Mouse (Mus musculus) induced T-regulatory cell, adult 2 months (primary cell): ENCODE measurements around the gene B430306N03Rik.
"Not testable (repeated sequence)": the region's sequence is repeated elsewhere in the genome, so short reads cannot be mapped to it uniquely, and the experiment has no call there.

ENCODE experiments used
- DNase-seq: peaks from one replicate; pipeline ENCODE4 v3.0.0-alpha.2; 2012; ENCODE audit warnings: low read depth

Gene B430306N03Rik

GRCm38 (mm10) chr17:48312124-48312523, 3.8 kb upstream of the B430306N03Rik start:
- DNase-seq, result no peak

DNA sequence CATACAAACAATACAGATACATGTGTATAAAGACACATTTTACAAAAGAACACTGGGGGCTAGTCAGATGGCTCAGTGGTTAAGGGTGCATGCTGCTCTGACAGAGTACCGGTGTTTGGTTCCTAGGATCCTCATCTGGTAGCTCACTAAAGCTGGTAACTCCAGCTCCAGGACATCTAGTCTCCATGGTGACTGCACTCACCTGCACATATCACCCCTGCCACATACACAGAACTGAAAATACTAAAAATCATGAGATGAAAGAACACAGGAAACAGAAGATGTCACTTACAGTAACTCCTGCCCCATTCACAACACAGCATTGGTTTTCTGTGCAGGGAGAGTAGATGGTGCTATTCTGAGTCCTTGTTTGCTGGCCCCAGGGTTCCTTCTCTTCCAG, 2.7 kb downstream of the B430306N03Rik start:
- DNase-seq, result no peak

GRCm38 (mm10) chr17:48321279-48321678, 5.3 kb downstream of the B430306N03Rik start:
- DNase-seq, result no peak

DNA sequence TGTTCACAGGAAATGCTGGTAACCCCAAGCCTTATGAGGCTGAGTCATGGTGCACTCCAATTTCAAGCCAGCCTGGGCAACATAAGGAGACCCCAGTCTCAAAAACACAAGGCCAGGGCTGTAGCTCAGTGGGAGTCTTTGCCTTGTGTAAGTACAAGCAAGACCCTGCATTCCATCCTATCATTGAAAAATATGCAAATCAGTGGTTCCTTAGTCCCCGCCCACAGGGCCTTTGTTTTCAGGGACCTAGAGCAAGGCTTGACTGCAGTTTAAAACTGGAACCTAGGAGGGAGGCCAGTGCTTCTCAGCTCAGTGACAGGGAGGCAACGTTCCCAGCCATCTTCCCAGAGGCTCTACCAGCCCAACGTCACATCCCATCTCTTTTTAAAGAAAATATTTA, 7.3 kb downstream of the B430306N03Rik start:
- DNase-seq, result no peak

GRCm38 (mm10) chr17:48324258-48324657, 8.3 kb downstream of the B430306N03Rik start:
- no peak for DNase-seq

DNA sequence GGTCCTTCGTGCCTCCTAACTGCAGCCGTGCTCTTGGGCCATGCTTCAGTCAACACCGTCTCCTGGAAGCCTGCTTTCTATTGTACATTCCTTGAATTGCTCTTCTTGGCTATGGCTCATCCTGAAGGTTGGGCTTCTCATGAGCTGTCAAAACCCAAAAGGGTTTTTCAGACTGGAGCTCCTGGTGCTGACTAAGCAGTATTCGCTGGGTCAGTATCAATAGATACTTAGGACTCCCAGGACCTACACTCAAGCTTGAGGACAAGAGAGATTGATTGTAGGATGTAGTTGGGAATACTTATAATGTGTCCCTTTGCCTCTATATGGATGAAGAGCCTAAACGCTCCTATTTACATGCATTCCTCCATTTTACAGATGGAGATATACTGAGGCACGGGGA, 9.2 kb downstream of the B430306N03Rik start:
- DNase-seq, result no peak

- DNase-seq, result no peak
Measured at GRCm38 (mm10) chr17:48325638-48326037, 9.7 kb downstream of the B430306N03Rik start.

DNA sequence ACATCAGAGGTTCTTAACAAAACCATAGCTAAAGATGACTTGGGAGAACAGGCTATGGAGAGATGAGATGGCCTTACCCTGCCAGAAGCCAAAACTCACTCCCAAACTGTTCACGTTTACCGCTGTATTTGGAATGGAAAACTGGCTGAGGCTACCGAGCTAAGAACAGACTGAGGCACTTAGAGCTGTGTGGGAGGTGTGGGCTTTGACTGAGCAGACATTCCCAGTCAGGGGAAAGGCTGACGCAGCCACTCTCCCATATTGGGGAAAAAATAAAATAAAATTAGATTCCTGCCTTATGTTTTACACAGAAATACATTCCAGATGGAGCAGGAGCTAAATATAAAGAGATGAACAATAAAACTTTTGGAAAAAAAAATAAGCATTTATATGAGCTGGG, 10.7 kb downstream of the B430306N03Rik start:
- no peak for DNase-seq

DNA sequence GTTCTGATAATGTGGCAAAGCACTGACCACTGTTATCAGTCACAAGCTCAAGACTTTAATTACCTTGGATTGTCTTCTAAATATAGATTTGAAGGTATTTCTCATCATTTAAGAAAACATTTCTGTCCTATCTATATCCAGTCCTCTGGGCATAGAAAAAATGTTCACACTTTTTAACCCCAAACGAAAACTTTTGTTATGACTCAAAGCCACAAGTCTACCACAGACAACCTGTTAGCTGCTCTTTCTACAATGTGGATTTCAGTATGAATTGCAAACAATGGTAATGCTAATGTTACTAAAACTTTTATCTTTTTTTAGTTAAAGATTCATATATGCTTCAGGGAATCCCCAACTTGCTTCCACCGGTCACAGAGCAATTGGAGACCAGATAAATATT, 16.6 kb downstream of the B430306N03Rik start:
- DNase-seq, result peak; percentile 71

DNA sequence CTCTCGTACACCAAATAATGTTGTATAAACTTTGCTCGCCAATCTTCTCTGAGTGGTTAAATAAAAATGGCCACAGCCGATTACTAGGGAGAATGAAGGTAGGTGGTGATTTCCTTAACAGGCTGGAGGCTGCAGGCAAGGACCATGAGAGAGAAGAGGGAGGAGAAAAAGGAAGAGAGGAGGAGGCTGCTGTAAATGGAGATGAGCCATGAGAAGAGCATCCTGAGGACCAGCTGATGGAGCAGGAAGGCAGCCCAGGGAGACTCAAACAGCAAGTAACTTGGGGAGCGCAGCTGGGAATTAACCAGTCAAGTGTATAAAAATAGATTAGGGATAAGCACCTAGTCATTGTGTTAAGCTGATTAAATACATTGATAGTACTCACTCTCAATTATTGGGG, 18.2 kb downstream of the B430306N03Rik start:
- no peak for DNase-seq

DNA sequence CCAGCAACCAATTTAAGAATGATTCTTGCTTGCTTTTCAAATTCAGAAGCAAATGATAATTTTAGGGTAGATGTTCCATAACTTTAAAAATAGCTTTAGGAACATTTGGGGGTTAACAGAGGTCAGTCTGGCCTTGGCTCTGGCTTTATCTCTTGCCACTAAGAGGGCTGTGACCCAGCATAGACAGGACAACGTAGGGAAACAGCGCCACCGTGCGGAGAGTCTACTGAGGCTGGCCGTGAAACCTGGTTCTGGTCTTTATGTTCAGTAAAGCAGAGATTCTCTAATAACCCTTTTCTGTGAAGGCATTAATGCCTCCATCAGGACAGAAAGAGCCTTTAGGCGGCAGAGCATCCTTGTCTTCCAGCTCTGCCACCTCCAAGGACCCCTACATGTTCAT, 20.9 kb downstream of the B430306N03Rik start:
- peak; percentile 84 for DNase-seq

DNA sequence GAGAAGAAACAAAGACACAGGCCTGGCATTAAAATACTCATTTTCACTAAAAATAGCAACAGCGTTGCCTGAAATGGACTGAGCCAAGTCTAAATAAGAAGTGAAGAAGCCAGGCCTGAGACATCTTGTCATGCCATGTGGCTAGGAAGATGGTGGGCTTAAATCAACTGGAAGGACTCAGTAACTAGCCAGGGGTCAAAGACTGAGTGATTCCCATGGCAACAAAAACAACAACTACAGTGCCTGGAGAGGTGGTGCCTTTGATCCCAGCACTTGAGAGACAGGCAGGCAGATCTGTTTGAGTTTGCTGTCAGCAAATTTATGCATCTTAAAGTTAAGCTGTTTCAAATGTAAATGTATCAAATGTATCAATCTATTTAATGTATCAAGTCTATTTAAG, 24.3 kb downstream of the B430306N03Rik start:
- no peak for DNase-seq

DNA sequence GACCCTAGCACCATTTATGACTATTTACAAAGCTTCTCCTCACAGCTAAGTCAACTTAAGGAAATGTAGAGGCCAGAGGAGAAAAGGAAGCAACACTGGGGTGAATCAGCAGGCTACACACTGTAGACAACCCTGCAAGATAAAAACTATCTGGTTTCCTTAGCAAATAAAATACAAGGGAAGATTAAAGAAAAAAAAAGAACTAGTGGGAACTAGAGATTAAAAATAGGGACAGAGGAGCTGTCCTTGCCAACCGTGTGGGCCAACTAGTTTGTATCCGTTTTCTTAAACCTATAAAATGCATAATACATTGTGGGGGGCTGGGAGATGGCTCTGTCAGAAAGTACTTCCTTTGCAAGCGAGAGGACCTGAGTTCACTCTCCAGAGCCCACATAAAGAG, 26.0 kb downstream of the B430306N03Rik start:
- DNase-seq, result no peak

GRCm38 (mm10) chr17:48343065-48343464, 27.1 kb downstream of the B430306N03Rik start:
- no peak for DNase-seq

- DNase-seq, result no peak
Measured at GRCm38 (mm10) chr17:48345824-48346223, 29.9 kb downstream of the B430306N03Rik start.

GRCm38 (mm10) chr17:48346231-48346630, 30.3 kb downstream of the B430306N03Rik start, which contains the start of gene Trem2:
Gene Trem2 (plus strand): TSS chr17:48346401.
- no peak for DNase-seq

DNA sequence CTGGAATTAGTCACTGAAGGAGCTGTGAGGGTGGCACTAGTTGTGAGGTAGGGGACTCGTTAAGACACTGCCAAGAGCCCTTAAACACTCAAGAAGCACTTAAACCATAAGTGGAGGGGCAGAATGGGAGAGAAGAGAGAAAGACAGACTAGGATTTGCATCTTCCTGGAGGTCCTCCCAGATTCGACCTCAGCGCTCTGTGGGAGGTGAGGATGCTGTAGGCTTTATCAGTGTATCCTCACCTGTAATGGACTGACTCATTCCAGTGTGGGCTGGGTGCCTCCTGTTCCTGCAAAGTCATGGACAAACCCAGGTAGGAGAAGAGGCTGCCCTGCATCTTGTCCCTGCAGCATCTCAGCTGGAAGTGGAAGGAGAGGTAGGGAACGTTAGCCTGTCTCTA, 30.9 kb downstream of the B430306N03Rik start:
- DNase-seq, result no peak

GRCm38 (mm10) chr17:48347287-48347686, 31.3 kb downstream of the B430306N03Rik start:
- no peak for DNase-seq

DNA sequence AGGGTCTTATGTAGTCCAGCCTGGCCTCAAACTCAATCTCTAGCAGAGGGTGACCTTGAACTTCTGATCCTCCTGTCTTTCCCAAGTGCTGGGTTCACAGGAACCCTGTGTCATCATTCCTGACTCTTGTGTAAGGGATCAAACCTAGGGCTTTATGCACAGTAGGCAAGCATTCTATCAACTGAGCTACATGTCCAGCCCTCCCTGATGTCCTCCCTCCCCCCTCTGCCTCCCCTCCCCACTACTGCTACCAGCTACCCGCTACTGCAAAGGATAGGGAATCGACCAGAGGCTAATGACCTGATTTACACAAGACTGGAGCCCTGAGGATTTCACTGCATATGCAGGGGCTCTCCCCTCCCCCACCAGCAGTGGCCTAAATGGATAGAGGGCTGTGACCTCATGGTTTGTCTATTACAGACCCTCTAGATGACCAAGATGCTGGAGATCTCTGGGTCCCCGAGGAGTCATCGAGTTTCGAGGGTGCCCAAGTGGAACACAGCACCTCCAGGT, 34.8 kb downstream of the B430306N03Rik start:
- no peak for DNase-seq

- not testable (repeated sequence) for DNase-seq
Measured at GRCm38 (mm10) chr17:48352976-48353375, 37.0 kb downstream of the B430306N03Rik start.

DNA sequence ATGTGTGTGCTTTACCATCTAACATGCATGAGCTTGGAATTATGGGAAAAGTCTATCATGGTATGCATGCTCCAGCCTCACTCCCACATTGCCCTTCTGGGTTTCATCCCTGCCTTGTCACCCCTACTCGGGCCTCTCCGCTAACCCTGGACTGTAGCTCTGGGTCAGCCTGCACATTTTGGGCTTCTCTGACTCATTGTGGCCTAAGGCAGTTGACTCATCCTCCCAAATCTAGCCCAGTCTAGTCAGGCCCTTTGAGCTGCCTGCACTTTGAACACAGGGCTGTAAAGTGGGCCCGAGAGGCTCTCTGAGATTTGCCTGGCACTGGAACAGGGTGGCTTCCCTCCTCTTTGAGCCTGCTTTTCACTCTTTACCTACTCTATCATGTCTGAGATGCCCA, 39.9 kb downstream of the B430306N03Rik start:
- no peak for DNase-seq

DNA sequence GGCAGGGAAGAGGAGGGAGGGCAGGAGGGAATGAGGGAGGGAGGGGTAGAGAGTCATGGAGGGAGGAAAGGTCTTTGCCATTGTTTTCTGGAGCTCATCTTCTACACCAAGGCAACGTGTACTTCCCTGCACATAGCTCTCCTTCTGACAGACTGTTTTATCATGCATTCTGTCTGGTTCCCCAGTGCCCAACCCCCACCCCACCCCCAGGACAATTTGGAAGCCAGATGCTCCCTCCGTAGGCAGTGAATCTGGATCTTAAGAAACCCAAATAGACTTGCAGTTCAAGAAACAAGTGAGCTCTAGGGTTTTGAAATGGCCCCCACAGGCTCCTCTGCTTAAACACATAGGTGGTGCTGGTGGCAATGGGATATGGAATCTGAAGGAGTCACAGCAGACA, 42.0 kb downstream of the B430306N03Rik start:
- DNase-seq, result no peak

- no peak for DNase-seq
Measured at GRCm38 (mm10) chr17:48359616-48360015, 43.7 kb downstream of the B430306N03Rik start, which contains the start of gene Treml1. Gene Treml1 (plus strand): TSS chr17:48359916.

DNA sequence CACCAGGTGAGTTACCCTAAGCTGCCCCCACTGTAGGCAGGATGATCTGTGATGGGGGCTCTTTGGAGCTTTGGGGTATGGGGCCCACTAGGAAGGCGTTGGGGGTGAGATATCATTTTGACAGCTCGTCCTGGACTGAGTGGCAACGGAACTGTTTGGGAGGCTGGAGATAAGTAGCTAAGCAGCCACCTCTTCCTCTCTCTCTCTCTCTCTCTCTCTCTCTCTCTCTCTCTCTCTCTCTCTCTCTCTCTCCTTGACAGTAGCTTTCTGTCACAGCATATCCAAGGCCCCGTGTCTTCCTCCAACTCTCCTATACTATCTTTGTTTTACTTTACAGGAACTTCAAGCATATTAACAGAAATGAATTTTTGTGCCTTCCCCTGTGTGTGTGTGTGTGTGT, 44.5 kb downstream of the B430306N03Rik start:
- no peak for DNase-seq

GRCm38 (mm10) chr17:48362346-48362745, 46.4 kb downstream of the B430306N03Rik start:
- no peak for DNase-seq
